Mouse (Mus musculus): Measurements from ENCODE around the gene Foxn4.

Foxn4 gene

GRCm38 (mm10) chr5:114273693-114274402 is at the start of gene Foxn4:
TSS of gene Foxn4 (minus strand) at chr5:114273807.
- no peak for DNase-seq (ENCODE audit: low spot score in 2 of 2)

GRCm38 (mm10) chr5:114323105-114323790 is 49.6 kb upstream of the Foxn4 start:
- DNase-seq (ENCODE audit: low spot score in 2 of 2), result no peak

GRCm38 (mm10) chr5:114309680-114310036 is 36.1 kb upstream of the Foxn4 start:
- no peak for DNase-seq (ENCODE audit: low spot score in 2 of 2)

- DNase-seq (ENCODE audit: low spot score in 2 of 2), result no peak
These were observed 35.4 kb upstream of the Foxn4 start for GRCm38 (mm10) chr5:114308765-114309679.

- DNase-seq (ENCODE audit: low spot score in 2 of 2), result no peak
These were observed 32.9 kb upstream of the Foxn4 start for GRCm38 (mm10) chr5:114306496-114306895.

GRCm38 (mm10) chr5:114303166-114303565 is 29.6 kb upstream of the Foxn4 start:
- DNase-seq (ENCODE audit: low spot score in 2 of 2), result no peak

GRCm38 (mm10) chr5:114299883-114300610 is 26.4 kb upstream of the Foxn4 start:
- no peak for DNase-seq (ENCODE audit: low spot score in 2 of 2)

GRCm38 (mm10) chr5:114299156-114299855 is 25.7 kb upstream of the Foxn4 start:
- DNase-seq (ENCODE audit: low spot score in 2 of 2), result no peak

GRCm38 (mm10) chr5:114298212-114298894 is 24.7 kb upstream of the Foxn4 start:
- no peak for DNase-seq (ENCODE audit: low spot score in 2 of 2)

GRCm38 (mm10) chr5:114296693-114297631 is 23.4 kb upstream of the Foxn4 start:
- DNase-seq (ENCODE audit: low spot score in 2 of 2), result no peak

- no peak for DNase-seq (ENCODE audit: low spot score in 2 of 2)
These were observed 16.4 kb upstream of the Foxn4 start for GRCm38 (mm10) chr5:114290004-114290403.

- DNase-seq (ENCODE audit: low spot score in 2 of 2), result no peak
These were observed 15.3 kb upstream of the Foxn4 start, which contains the start of gene Myo1h for GRCm38 (mm10) chr5:114288874-114289273. TSS of gene Myo1h (plus strand) at chr5:114289166.

- no peak for DNase-seq (ENCODE audit: low spot score in 2 of 2)
These were observed 14.8 kb upstream of the Foxn4 start for GRCm38 (mm10) chr5:114288396-114288795.

GRCm38 (mm10) chr5:114286872-114287571 is 13.4 kb upstream of the Foxn4 start:
- no peak for DNase-seq (ENCODE audit: low spot score in 2 of 2)

- DNase-seq (ENCODE audit: low spot score in 2 of 2), result no peak
These were observed 12.5 kb upstream of the Foxn4 start for GRCm38 (mm10) chr5:114286102-114286501.

- DNase-seq (ENCODE audit: low spot score in 2 of 2), result no peak
These were observed 11.7 kb upstream of the Foxn4 start for GRCm38 (mm10) chr5:114285398-114285700.

GRCm38 (mm10) chr5:114284604-114285397 is 11.2 kb upstream of the Foxn4 start:
- peak; percentile 11 to 17 for DNase-seq (ENCODE audit: low spot score in 2 of 2)

- DNase-seq (ENCODE audit: low spot score in 2 of 2), result no peak
These were observed 8.7 kb upstream of the Foxn4 start for GRCm38 (mm10) chr5:114282346-114282745.
